Mouse (Mus musculus) kidney, adult 2 months (tissue): ENCODE data around the gene Col19a1.

Source experiments
- CTCF ChIP-seq: fragments of 200-500 bp; conservative IDR thresholded peaks from 2 replicates; pipeline ENCODE4 v1.5.1; 2011; ENCODE audit warnings: low read depth, mild to moderate bottlenecking, control low read depth, low read length, moderate library complexity, mixed read lengths; ENCODE audit not compliant: insufficient read depth, insufficient read length
- POLR2A ChIP-seq: fragments of 200-500 bp; IDR thresholded peaks from one replicate; pipeline ENCODE4 v1.6.1; 2011; ENCODE audit warnings: low read depth, low read length, control low read depth

GRCm38 (mm10) chr1:24558005-24558404 is 29.3 kb downstream of the Col19a1 start:
- no peak for TF ChIP-seq CTCF
- TF ChIP-seq POLR2A = no peak
